Mouse (Mus musculus) lung, embryonic 15.5 days (tissue): ENCODE results near the gene Cyba. TPM values are rescaled to one million over a fixed set of nuclear protein-coding genes. Genes with fewer than 3 reads are reported as not detected.

Experiments used
- ATAC-seq: fragments of 200-750 bp; cut with Nextera tagmentation; 2 replicates; pipeline ENCODE4 v1.8.0; 2017; ENCODE audit warnings: moderate number of reproducible peaks, borderline replicate concordance; ENCODE audit not compliant: low FRiP score, low TSS enrichment; ENCODE audit errors: extremely low read depth
- H3K27ac ChIP-seq: fragments of 300-500 bp; sonication (generic); 2 replicates; pipeline ENCODE4 v1.5.1; 2015; ENCODE audit warnings: moderate library complexity, mild to moderate bottlenecking, inconsistent platforms
- H3K27me3 ChIP-seq: fragments of 300-500 bp; sonication (generic); 2 replicates; pipeline ENCODE4 v1.6.1; 2015; ENCODE audit warnings: inconsistent platforms
- H3K36me3 ChIP-seq: fragments of 300-500 bp; sonication (generic); 2 replicates; pipeline ENCODE4 v1.6.1; 2015; ENCODE audit warnings: inconsistent platforms
- H3K4me1 ChIP-seq: fragments of 300-500 bp; sonication (generic); 2 replicates; pipeline ENCODE4 v1.6.1; 2015; ENCODE audit warnings: inconsistent platforms
- H3K4me2 ChIP-seq: fragments of 300-500 bp; sonication (generic); 2 replicates; pipeline ENCODE4 v1.6.1; 2015; ENCODE audit warnings: inconsistent platforms, mild to moderate bottlenecking, moderate library complexity
- H3K4me3 ChIP-seq: fragments of 300-500 bp; sonication (generic); 2 replicates; pipeline ENCODE4 v1.5.1; 2015; ENCODE audit warnings: mild to moderate bottlenecking, inconsistent platforms
- H3K9ac ChIP-seq: fragments of 300-500 bp; sonication (generic); 2 replicates; pipeline ENCODE4 v1.6.1; 2015; ENCODE audit warnings: inconsistent platforms
- H3K9me3 ChIP-seq: fragments of 300-500 bp; sonication (generic); 2 replicates; pipeline ENCODE4 v1.6.1; 2016; ENCODE audit warnings: inconsistent platforms
- WGBS: fragments of 180-500 bp; shearing (Covaris S2); methylation state at CpG from one replicate; pipeline ENCODE4 v1.1.7; 2015; 5-methylcytosine and 5-hydroxymethylcytosine counted together
- polyA plus RNA-seq: library from polyadenylated mRNA; unstranded; fragments of >200 nt; fragmentation: Nextera tagmentation; extraction: Ambion mirVana; gene quantifications from 2 replicates; pipeline ENCODE4 v1.2.1, GENCODE M21; 2015

The Cyba gene
- polyA plus RNA-seq: 208 and 215 TPM in 2 replicates

DNA sequence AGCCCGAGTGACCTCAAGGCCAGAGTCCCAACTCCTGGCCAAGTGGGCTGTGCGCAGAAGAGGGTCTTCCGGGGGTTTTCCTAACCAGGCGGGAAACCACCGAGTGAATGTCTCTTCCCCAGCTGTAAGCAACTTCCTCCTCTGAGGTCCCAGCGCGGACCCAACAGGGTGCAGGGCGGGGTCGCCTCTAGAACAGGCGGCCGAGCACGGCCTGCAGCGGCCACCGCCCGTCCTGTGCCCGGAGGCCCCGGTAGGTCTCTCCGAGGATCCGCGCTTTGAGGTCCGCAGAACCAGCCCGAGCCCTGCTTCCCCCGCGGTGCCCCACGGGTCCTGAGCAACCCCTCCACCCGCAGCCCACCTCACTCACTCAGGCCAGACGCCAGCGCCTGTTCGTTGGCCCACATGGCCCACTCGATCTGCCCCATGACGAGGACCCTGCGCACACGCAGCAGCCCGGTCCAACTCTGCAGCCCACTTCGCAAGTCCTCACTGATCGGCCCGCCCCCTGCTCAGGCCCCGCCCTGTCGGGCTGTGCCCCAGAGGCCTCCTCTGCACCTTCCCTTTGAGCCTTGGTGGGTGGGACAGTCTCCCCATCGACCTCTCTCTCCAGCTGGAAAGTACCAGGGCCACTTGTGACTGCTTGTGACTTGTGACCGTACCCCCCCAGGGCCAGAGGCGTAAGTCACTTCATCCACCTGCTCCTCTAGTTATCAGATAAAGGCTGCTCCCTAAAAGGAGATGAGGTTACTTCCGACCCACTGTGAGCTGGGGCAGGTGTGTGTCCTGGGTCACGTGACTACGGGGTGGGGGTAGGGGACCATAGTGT, at the start of gene Cyba:
Gene Cyba, minus strand, starts transcription at position 488 of the 826 bp plus-strand sequence.
- Histone ChIP-seq H3K9ac (peak within 1 kb of the TSS; percentile 77), H3K9me3 (no peaks in the 10 kb centered on the region), H3K4me1 (peaks cover 24% of the 10 kb centered on the region), H3K27me3 (no peaks in the 10 kb centered on the region), H3K36me3 (peaks cover 20% of the 10 kb centered on the region; the same call in 1 of the 2 replicates), H3K27ac (peak within 1 kb of the TSS; percentile 75), H3K4me2 (peak within 1 kb of the TSS; percentile 96), H3K4me3 (peak within 1 kb of the TSS; percentile 69)
- peak; percentile 90 for ATAC-seq
- WGBS: 2% methylated on average over 37 of the region's 45 CpGs

- no peak for ATAC-seq
These were observed 49.7 kb upstream of the Cyba start for GRCm38 (mm10) chr8:122482448-122482847.

GRCm38 (mm10) chr8:122475580-122476320, 43.0 kb upstream of the Cyba start, which contains the start of the genes Rnf166 and Ctu2:
Gene Rnf166 (minus strand): TSS chr8:122476064.
Gene Ctu2 (plus strand): TSS chr8:122476143.
- H3K4me2 ChIP-seq: peak within 1 kb of the TSS; percentile 90
- H3K27me3 ChIP-seq: no peaks in the 10 kb centered on the region
- peak; percentile 92 for ATAC-seq
- peak within 1 kb of the TSS; percentile 66 for H3K27ac ChIP-seq
- no peaks in the 10 kb centered on the region for H3K9me3 ChIP-seq
- H3K9ac ChIP-seq: peak within 1 kb of the TSS; percentile 92
- peak within 1 kb of the TSS; percentile 99 for H3K4me3 ChIP-seq
- H3K36me3 ChIP-seq: peaks cover 19% of the 10 kb centered on the region
- peaks cover 22% of the 10 kb centered on the region for H3K4me1 ChIP-seq
- whole genome bisulfite sequencing: under 1% methylated on average over 103 of the region's 103 CpGs

More at GRCm38 (mm10) chr8:122482448-122482847, 49.7 kb upstream of the Cyba start:
- Histone ChIP-seq H3K4me3 (no peak overlapping the region), H3K27me3 (no peaks in the 10 kb centered on the region), H3K36me3 (peaks cover 82% of the 10 kb centered on the region), H3K4me2 (no peak overlapping the region), H3K9me3 (no peaks in the 10 kb centered on the region), H3K27ac (no peak overlapping the region), H3K4me1 (no peaks in the 10 kb centered on the region), H3K9ac (no peak overlapping the region)
- 87% methylated on average over 8 of the region's 8 CpGs for WGBS

DNA sequence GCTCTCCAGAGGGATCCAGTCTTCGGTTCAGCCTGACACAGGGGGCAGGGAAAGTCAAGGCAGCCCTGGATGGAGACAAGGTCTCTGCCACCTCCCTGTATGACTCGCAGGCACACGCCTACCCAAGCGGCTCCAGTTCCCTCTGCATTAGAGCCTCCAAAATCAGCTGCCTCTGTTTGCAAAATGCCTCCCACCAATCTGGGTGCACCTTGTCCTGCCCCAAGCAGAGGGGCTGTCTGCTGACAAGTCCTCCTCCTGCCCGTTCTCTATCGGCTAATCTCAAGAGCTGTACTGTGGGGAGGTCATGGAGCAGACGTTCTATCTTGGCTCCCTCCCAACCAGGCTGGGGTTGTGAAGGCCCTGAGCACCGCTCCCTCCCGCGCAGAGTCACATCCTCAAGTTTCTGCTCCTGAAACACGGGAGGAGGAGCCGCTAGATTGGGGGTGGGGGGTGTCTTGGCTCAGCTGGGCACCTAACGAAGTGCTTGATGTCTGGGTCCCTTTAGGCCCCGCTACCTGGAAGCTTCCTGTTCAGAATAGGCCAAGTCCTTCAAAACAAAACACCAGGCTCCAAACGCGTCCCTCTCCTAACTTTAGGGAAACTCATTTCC, 42.3 kb upstream of the Cyba start:
- Histone ChIP-seq H3K27ac (peak overlapping the region; percentile 66), H3K4me3 (peak overlapping the region; percentile 99), H3K4me1 (peaks cover 22% of the 10 kb centered on the region), H3K9ac (peak overlapping the region; percentile 92), H3K9me3 (no peaks in the 10 kb centered on the region), H3K4me2 (peak overlapping the region; percentile 90), H3K36me3 (peaks cover 18% of the 10 kb centered on the region), H3K27me3 (no peaks in the 10 kb centered on the region)
- peak; percentile 11 for ATAC-seq
- 4% methylated on average over 16 of the region's 16 CpGs for WGBS

DNA sequence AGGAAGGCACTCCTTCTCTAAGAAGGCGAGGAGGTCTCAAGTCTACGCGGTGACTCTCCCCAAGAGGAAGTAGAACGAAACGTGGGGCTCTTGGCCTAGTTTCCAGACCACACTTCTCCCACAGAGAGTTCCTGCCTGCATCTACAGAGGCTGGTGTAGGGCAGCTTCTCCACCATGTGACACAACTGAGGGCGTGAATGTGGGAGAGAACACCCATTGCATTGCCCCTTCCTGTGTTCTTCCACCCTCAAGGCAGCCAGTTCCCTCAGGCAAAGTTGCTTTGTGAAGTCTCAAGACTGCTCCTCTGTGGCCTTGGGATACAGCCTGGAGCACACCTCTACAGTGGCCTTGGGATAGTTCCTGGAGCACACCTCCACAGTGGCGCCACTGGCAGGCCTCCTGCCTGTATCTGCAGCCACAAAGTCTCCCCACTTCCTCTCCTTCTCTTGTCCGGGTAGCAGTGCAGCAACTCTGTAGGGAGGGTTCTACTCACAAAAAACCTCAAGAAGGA, 41.2 kb upstream of the Cyba start:
- 0 out of 2 replicates have a peak, but pooled peaks cover 7% of the 10 kb centered on the region for H3K36me3 ChIP-seq
- no peaks in the 10 kb centered on the region for H3K9me3 ChIP-seq
- H3K27ac ChIP-seq: no peak overlapping the region
- no peaks in the 10 kb centered on the region for H3K27me3 ChIP-seq
- no peak overlapping the region for H3K4me3 ChIP-seq
- no peak overlapping the region for H3K9ac ChIP-seq
- no peak for ATAC-seq
- peaks cover 22% of the 10 kb centered on the region for H3K4me1 ChIP-seq
- 0 out of 2 replicates have a peak overlapping the region, but pooled peaks have one; percentile 90 for H3K4me2 ChIP-seq
- 81% methylated on average over 8 of the region's 8 CpGs for WGBS

- H3K4me3 ChIP-seq: no peak overlapping the region
- no peaks in the 10 kb centered on the region for H3K9me3 ChIP-seq
- no peaks in the 10 kb centered on the region for H3K27me3 ChIP-seq
- peaks cover 11% of the 10 kb centered on the region for H3K4me1 ChIP-seq
- no peak for ATAC-seq
- no peak overlapping the region for H3K27ac ChIP-seq
- peaks cover 12% of the 10 kb centered on the region for H3K36me3 ChIP-seq
- no peak overlapping the region for H3K9ac ChIP-seq
- no peak overlapping the region for H3K4me2 ChIP-seq
- 81% methylated on average over 5 of the region's 5 CpGs for WGBS
These were observed 38.0 kb upstream of the Cyba start for GRCm38 (mm10) chr8:122470691-122471090.

DNA sequence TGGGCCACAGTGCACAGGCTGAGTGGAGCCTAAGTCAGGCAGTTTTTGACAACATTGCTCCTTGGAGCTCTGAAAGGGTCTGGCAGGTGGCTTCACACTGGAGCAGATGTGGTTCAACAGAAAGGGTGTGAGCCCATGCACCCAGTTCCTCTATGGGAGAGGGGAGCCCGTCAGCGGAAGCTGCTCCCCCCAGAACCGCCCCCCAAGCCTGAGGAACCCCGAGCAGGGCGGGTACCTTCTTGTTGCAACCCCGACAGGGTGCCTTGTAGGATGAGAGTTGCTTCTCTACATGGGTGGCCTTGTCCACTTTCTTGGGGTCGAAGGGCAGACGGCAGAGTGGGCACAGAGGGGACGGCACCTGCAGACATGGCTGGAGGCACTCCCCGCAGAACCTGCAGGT, 37.2 kb upstream of the Cyba start:
- no peaks in the 10 kb centered on the region for H3K9me3 ChIP-seq
- peaks cover 9% of the 10 kb centered on the region for H3K4me1 ChIP-seq
- ATAC-seq: no peak
- H3K4me3 ChIP-seq: no peak overlapping the region
- WGBS: 81% methylated on average over 10 of the region's 10 CpGs
- H3K27ac ChIP-seq: no peak overlapping the region
- H3K9ac ChIP-seq: no peak overlapping the region
- no peaks in the 10 kb centered on the region for H3K27me3 ChIP-seq
- H3K36me3 ChIP-seq: peaks cover 12% of the 10 kb centered on the region
- H3K4me2 ChIP-seq: no peak overlapping the region

DNA sequence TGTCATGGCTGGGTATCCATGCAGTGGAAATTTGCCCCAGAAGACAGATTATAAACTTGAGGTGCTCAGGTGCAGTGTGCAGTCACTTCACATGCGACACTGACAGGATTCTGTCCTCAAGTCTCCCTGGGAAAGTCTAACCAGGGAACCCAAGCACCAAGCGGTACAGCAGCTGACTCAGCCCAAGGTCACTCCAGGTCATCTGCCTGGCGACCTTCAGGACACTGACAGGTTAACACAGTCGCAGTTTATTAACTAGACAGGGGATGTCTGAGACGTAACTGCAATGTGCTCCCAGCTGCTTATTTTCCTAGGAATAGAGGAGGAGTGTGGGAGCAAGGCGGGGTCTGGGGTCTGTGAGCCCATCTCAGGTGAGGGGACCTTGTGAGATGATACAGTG, 36.7 kb upstream of the Cyba start:
- WGBS: 79% methylated on average over 6 of the region's 6 CpGs
- no peak overlapping the region for H3K4me3 ChIP-seq
- peaks cover 12% of the 10 kb centered on the region for H3K36me3 ChIP-seq
- no peak overlapping the region for H3K4me2 ChIP-seq
- H3K27me3 ChIP-seq: no peaks in the 10 kb centered on the region
- no peak for ATAC-seq
- peaks cover 3% of the 10 kb centered on the region for H3K4me1 ChIP-seq
- no peaks in the 10 kb centered on the region for H3K9me3 ChIP-seq
- H3K27ac ChIP-seq: no peak overlapping the region
- no peak overlapping the region for H3K9ac ChIP-seq

- Histone ChIP-seq H3K9me3 (no peaks in the 10 kb centered on the region), H3K4me2 (no peak overlapping the region), H3K4me3 (no peak overlapping the region), H3K27me3 (0 out of 2 replicates have a peak, but pooled peaks cover 1% of the 10 kb centered on the region), H3K4me1 (peaks cover 13% of the 10 kb centered on the region), H3K36me3 (peaks cover 10% of the 10 kb centered on the region), H3K9ac (no peak overlapping the region), H3K27ac (no peak overlapping the region)
- 82% methylated on average over 13 of the region's 13 CpGs for WGBS
- no peak for ATAC-seq
These were observed 35.1 kb upstream of the Cyba start for GRCm38 (mm10) chr8:122467816-122468215.

DNA sequence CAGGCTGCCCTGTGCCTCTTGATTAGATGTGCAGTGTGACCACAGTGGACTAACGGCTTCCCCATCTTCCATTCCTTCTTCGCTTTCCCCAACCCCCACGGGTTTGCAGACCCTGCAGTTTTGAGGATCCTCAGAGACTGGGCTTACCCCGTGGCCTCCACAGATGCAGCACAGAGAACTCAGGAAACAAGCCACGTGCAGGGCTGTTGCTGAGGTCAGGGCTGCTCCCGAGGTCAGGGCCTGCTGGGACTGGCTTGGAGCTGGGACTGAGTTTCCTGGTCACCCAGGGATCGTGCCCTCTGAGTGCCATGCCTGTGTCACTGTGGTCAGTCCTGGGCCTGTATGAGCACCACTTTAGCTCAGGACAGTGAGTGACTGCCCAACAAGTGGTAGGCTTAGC, 32.3 kb upstream of the Cyba start:
- H3K4me1 ChIP-seq: peaks cover 30% of the 10 kb centered on the region
- WGBS: 65% methylated on average over 7 of the region's 7 CpGs

More for the DNA sequence above, 32.3 kb upstream of the Cyba start:
- Histone ChIP-seq H3K4me3 (no peak overlapping the region), H3K9ac (no peak overlapping the region), H3K36me3 (peaks cover 10% of the 10 kb centered on the region), H3K9me3 (no peaks in the 10 kb centered on the region), H3K27ac (no peak overlapping the region), H3K4me2 (no peak overlapping the region), H3K27me3 (peaks cover 28% of the 10 kb centered on the region)
- ATAC-seq: no peak
